Mouse (Mus musculus): ENCODE measurements around the gene Scyl3. TPM values are rescaled to one million over a fixed set of nuclear protein-coding genes. Genes with fewer than 3 reads are reported as not detected.
A peak's percentile ranks its signal among the peaks of the same experiment; 100 is the strongest.

Scyl3 gene
- polyA plus RNA-seq (2014; fragmentation: Nextera tagmentation; extraction: Ambion mirVana): 9.9 and 17.5 TPM in 2 replicates

DNA sequence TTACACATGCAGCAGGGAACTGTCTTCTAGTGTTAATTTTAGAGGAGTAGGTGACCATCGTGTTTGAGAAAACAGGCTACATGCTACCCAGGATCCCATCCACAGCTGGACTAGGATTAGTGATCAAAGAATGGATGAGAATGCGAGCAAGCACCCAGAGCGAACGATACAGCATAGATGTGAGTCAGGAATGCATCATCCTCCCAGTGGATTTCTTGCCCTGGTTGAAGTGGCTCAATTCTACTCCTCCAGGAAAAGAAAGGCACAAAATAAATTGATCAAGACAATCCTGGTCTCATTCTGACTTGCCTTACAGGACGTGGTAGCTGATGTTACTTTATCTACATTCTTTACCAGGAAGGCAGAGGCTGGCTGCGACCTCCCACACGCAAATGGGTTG, at the start of gene Scyl3:
Scyl3 (plus strand) TSS at position 255 of the 400 bp plus-strand sequence.
- no peak for ATAC-seq (ENCODE audit: low FRiP score, low TSS enrichment)
- Histone ChIP-seq H3K9me3 (ENCODE audit: control insufficient read depth, low read length) (no peaks in the 10 kb centered on the region), H3K4me2 (replicated peaks; ENCODE audit: low read depth, low read length) (peak within 1 kb of the TSS; percentile 63), H3K9ac (ENCODE audit: low read depth, low read length) (peak within 1 kb of the TSS; percentile 93), H3K36me3 (ENCODE audit: control insufficient read depth, insufficient read depth, low read length) (peaks cover 4% of the 10 kb centered on the region; the same call in 1 of the 2 replicates), H3K4me3 (ENCODE audit: low read length) (peak within 1 kb of the TSS; percentile 96), H3K27me3 (ENCODE audit: control insufficient read depth, insufficient read depth, low read length) (no peaks in the 10 kb centered on the region), H3K27ac (ENCODE audit: low read depth, low read length) (peak within 1 kb of the TSS; percentile 52; the same call in 1 of the 2 replicates), H3K4me1 (ENCODE audit: control insufficient read depth, insufficient read depth, low read length) (peaks cover 8% of the 10 kb centered on the region; the same call in 1 of the 2 replicates)
- WGBS: 73% methylated on average over 7 of the region's 7 CpGs

DNA sequence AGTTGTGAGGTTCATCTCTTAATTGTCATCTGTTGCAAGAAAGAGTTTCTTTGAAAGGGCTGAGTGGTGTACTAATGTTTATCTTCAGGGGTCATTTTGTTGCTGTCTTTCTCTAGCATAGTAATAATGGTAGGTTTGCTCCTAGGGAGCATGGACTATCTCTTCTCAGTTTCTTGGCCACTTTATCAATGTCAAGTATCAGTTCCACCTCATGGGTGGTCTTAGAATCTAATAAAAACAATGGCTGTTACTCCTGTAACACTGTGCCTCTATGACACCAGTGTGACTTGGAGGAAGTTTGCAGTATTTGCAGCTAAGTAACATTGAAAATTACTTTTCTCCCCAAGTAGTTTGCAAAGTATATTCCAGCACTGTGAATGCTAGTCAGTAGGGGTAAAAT, 39.3 kb upstream of the Scyl3 start:
- no peak overlapping the region for H3K9ac ChIP-seq (ENCODE audit: low read depth, low read length)
- no peak overlapping the region for H3K27ac ChIP-seq (ENCODE audit: low read depth, low read length)
- H3K36me3 ChIP-seq (ENCODE audit: control insufficient read depth, insufficient read depth, low read length): no peaks in the 10 kb centered on the region
- no peaks in the 10 kb centered on the region for H3K9me3 ChIP-seq (ENCODE audit: control insufficient read depth, low read length)
- H3K4me3 ChIP-seq (ENCODE audit: low read length): no peak overlapping the region
- H3K4me1 ChIP-seq (ENCODE audit: control insufficient read depth, insufficient read depth, low read length): no peaks in the 10 kb centered on the region
- H3K27me3 ChIP-seq (ENCODE audit: control insufficient read depth, insufficient read depth, low read length): no peaks in the 10 kb centered on the region
- no peak overlapping the region for H3K4me2 ChIP-seq (replicated peaks; ENCODE audit: low read depth, low read length)
- peak; percentile 75; the same call in 1 of the 2 replicates for ATAC-seq (ENCODE audit: low FRiP score, low TSS enrichment)

DNA sequence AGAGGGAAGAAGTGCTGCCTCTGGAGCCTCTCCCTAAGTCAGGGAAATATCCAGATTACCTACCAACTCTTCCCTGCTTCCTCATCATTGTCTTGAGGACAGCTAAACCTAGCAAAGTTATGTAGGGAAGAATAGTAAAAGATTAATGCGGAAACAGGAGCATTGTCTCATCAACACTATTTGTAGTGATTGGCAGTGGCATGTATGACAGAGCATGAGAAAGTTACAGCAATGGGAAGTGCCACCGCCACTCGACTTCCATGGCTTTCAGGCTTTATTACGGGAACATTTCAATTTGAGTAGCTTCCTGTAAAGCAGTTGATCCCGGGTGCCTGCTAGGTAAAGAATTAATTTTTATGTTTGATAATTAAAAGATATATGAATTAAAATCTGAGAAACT, 35.6 kb upstream of the Scyl3 start:
- no peak overlapping the region for H3K4me2 ChIP-seq (replicated peaks; ENCODE audit: low read depth, low read length)
- H3K27me3 ChIP-seq (ENCODE audit: control insufficient read depth, insufficient read depth, low read length): no peaks in the 10 kb centered on the region
- peaks cover 7% of the 10 kb centered on the region; the same call in 1 of the 2 replicates for H3K4me1 ChIP-seq (ENCODE audit: control insufficient read depth, insufficient read depth, low read length)
- 95% methylated on average over 5 of the region's 5 CpGs for WGBS
- ATAC-seq (ENCODE audit: low FRiP score, low TSS enrichment): no peak
- H3K9ac ChIP-seq (ENCODE audit: low read depth, low read length): no peak overlapping the region
- H3K36me3 ChIP-seq (ENCODE audit: control insufficient read depth, insufficient read depth, low read length): no peaks in the 10 kb centered on the region
- no peak overlapping the region for H3K27ac ChIP-seq (ENCODE audit: low read depth, low read length)
- H3K4me3 ChIP-seq (ENCODE audit: low read length): no peak overlapping the region
- H3K9me3 ChIP-seq (ENCODE audit: control insufficient read depth, low read length): no peaks in the 10 kb centered on the region

DNA sequence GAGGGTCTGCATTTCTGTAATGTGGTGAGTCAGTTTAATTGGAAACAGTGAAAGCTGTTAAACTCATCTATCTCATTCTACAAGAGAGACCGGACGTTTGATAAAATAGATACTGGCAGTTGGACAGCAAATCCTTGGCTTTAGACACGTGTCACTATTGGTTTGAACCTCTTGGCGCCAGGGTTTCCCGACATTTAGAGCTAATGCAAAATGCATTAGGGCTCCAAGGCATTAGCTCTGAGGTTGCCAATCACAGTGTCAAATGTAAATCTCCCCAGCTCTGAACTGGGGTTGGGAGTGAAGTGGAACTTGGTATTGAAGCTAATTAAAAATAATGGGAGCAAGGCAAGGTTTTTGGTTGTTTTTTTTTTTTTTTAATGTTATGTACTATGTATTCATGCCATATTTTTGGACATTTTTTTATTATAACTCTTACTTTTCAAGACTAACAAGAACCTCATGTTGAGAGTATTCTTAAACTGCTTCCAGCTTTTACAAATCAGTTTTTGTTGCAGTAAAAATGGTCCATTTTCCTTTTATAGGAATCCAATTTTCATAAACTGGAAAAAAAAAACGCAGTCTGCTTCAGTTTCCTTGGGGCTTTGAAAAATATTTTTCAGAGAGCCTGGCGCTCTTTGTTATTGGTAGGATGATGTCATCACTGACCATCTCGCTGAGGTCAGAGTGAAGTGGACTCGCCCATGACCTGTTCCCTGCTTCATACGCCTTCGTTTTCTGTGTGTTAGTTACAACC, 34.9 kb upstream of the Scyl3 start:
- Histone ChIP-seq H3K4me2 (replicated peaks; ENCODE audit: low read depth, low read length) (no peak overlapping the region), H3K27ac (ENCODE audit: low read depth, low read length) (no peak overlapping the region), H3K9me3 (ENCODE audit: control insufficient read depth, low read length) (no peaks in the 10 kb centered on the region), H3K4me1 (ENCODE audit: control insufficient read depth, insufficient read depth, low read length) (peaks cover 8% of the 10 kb centered on the region; the same call in 1 of the 2 replicates), H3K27me3 (ENCODE audit: control insufficient read depth, insufficient read depth, low read length) (no peaks in the 10 kb centered on the region), H3K4me3 (ENCODE audit: low read length) (no peak overlapping the region), H3K36me3 (ENCODE audit: control insufficient read depth, insufficient read depth, low read length) (no peaks in the 10 kb centered on the region), H3K9ac (ENCODE audit: low read depth, low read length) (no peak overlapping the region)
- WGBS: 82% methylated on average over 11 of the region's 11 CpGs
- no peak for ATAC-seq (ENCODE audit: low FRiP score, low TSS enrichment)

DNA sequence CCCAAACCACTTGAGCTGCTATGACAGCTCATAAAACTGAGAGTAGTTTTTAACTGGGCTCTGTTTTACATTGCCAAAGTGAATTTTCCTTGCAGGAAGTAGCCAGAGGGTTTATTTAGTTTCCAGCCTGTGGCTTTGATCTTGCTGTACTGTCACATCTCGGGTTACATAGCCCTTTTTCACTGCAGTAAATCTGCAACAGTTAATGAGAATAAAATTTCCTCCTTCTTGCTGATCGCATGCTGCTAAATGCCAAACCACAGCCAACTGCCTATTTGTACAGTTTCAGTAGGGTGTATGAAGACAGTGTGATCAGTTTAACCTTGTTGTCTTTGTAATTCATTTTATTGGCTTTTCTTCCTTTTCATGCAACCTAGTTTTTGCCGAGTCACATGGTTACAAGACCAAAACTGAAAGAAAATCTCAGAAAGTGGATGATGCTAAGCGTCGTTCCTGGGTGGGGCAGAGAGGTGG, 30.6 kb upstream of the Scyl3 start:
- Histone ChIP-seq H3K27me3 (ENCODE audit: control insufficient read depth, insufficient read depth, low read length) (no peaks in the 10 kb centered on the region), H3K36me3 (ENCODE audit: control insufficient read depth, insufficient read depth, low read length) (no peaks in the 10 kb centered on the region), H3K9ac (ENCODE audit: low read depth, low read length) (no peak overlapping the region), H3K4me2 (replicated peaks; ENCODE audit: low read depth, low read length) (no peak overlapping the region), H3K9me3 (ENCODE audit: control insufficient read depth, low read length) (no peaks in the 10 kb centered on the region), H3K4me1 (ENCODE audit: control insufficient read depth, insufficient read depth, low read length) (peaks cover 8% of the 10 kb centered on the region; the same call in 1 of the 2 replicates), H3K4me3 (ENCODE audit: low read length) (no peak overlapping the region), H3K27ac (ENCODE audit: low read depth, low read length) (peak overlapping the region; percentile 26; the same call in 1 of the 2 replicates)
- WGBS: 15% methylated on average over 5 of the region's 5 CpGs
- peak; percentile 92 for ATAC-seq (ENCODE audit: low FRiP score, low TSS enrichment)

DNA sequence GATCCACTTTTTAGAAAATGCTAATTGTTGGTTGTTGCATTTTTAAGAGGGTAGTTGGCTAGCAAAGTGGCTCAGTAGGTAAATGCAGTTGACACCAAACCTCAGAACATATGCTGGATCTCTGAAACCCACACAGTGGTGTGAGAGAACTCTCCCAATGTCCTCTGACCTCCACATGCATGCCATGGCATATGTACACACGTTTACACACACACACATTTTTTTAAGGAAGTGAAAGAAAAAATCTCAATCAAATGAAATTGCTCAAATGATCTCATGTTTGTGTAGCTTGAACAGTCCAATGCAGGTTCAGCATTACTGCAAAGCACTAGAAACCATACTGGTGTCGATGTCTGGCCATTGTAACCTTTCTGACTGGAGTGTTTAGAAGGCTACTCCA, 29.3 kb upstream of the Scyl3 start:
- no peak overlapping the region for H3K4me2 ChIP-seq (replicated peaks; ENCODE audit: low read depth, low read length)
- no peak overlapping the region for H3K27ac ChIP-seq (ENCODE audit: low read depth, low read length)
- no peak for ATAC-seq (ENCODE audit: low FRiP score, low TSS enrichment)
- no peaks in the 10 kb centered on the region for H3K27me3 ChIP-seq (ENCODE audit: control insufficient read depth, insufficient read depth, low read length)
- H3K36me3 ChIP-seq (ENCODE audit: control insufficient read depth, insufficient read depth, low read length): no peaks in the 10 kb centered on the region
- no peak overlapping the region for H3K9ac ChIP-seq (ENCODE audit: low read depth, low read length)
- H3K4me1 ChIP-seq (ENCODE audit: control insufficient read depth, insufficient read depth, low read length): peaks cover 8% of the 10 kb centered on the region; the same call in 1 of the 2 replicates
- no peak overlapping the region for H3K4me3 ChIP-seq (ENCODE audit: low read length)
- H3K9me3 ChIP-seq (ENCODE audit: control insufficient read depth, low read length): no peaks in the 10 kb centered on the region
- WGBS: 94% methylated on average over 2 of the region's 2 CpGs

DNA sequence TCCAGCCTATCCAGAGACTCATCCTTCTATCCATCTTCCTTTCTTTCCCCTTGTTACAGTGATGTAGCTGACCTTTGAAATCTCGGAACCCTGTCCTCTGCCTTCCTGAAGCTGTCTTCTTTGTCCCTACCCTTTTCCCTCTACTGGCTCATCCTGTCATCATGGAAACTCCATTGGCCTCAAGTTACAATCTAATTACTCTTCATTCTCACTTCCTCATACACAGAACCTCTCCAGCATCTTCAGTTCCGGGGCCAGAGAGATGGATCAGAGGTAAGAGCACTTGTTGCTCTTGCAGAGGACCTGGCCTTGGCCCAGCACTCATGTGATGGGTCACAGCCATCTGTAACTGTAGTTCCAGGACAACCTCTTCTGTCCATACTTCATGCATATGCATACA, 28.7 kb upstream of the Scyl3 start:
- H3K4me1 ChIP-seq (ENCODE audit: control insufficient read depth, insufficient read depth, low read length): peaks cover 8% of the 10 kb centered on the region; the same call in 1 of the 2 replicates
- no peaks in the 10 kb centered on the region for H3K9me3 ChIP-seq (ENCODE audit: control insufficient read depth, low read length)
- no peak overlapping the region for H3K4me2 ChIP-seq (replicated peaks; ENCODE audit: low read depth, low read length)
- no peaks in the 10 kb centered on the region for H3K27me3 ChIP-seq (ENCODE audit: control insufficient read depth, insufficient read depth, low read length)
- no peaks in the 10 kb centered on the region for H3K36me3 ChIP-seq (ENCODE audit: control insufficient read depth, insufficient read depth, low read length)
- no peak overlapping the region for H3K27ac ChIP-seq (ENCODE audit: low read depth, low read length)
- no peak overlapping the region for H3K4me3 ChIP-seq (ENCODE audit: low read length)
- no peak overlapping the region for H3K9ac ChIP-seq (ENCODE audit: low read depth, low read length)
- WGBS: 84% methylated on average over 2 of the region's 2 CpGs
- no peak for ATAC-seq (ENCODE audit: low FRiP score, low TSS enrichment)

DNA sequence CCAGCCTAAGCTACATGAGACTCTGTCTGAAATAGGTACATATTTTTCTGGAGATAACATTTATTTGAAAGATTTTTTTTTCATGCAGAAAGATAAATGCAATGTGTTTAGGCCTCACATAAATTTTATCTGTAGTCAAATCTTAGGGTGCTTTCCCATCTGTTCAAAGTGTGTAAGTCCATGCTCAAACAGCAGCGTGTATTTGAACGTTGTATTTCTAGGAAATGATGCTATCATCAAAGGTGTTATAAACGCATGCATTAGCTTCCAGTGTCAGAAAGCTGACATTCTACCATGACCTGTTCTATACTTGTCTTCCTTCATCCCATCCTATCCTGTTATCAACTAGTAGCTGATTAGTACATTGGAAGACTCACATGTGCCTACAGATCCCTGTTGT, 25.5 kb upstream of the Scyl3 start:
- 90% methylated on average over 3 of the region's 3 CpGs for WGBS
- ATAC-seq (ENCODE audit: low FRiP score, low TSS enrichment): no peak
- no peaks in the 10 kb centered on the region for H3K36me3 ChIP-seq (ENCODE audit: control insufficient read depth, insufficient read depth, low read length)
- no peak overlapping the region for H3K4me3 ChIP-seq (ENCODE audit: low read length)
- H3K4me2 ChIP-seq (replicated peaks; ENCODE audit: low read depth, low read length): no peak overlapping the region
- no peak overlapping the region for H3K27ac ChIP-seq (ENCODE audit: low read depth, low read length)
- no peak overlapping the region for H3K9ac ChIP-seq (ENCODE audit: low read depth, low read length)
- no peaks in the 10 kb centered on the region for H3K9me3 ChIP-seq (ENCODE audit: control insufficient read depth, low read length)
- no peaks in the 10 kb centered on the region for H3K27me3 ChIP-seq (ENCODE audit: control insufficient read depth, insufficient read depth, low read length)
- no peaks in the 10 kb centered on the region; the same call in 1 of the 2 replicates for H3K4me1 ChIP-seq (ENCODE audit: control insufficient read depth, insufficient read depth, low read length)

DNA sequence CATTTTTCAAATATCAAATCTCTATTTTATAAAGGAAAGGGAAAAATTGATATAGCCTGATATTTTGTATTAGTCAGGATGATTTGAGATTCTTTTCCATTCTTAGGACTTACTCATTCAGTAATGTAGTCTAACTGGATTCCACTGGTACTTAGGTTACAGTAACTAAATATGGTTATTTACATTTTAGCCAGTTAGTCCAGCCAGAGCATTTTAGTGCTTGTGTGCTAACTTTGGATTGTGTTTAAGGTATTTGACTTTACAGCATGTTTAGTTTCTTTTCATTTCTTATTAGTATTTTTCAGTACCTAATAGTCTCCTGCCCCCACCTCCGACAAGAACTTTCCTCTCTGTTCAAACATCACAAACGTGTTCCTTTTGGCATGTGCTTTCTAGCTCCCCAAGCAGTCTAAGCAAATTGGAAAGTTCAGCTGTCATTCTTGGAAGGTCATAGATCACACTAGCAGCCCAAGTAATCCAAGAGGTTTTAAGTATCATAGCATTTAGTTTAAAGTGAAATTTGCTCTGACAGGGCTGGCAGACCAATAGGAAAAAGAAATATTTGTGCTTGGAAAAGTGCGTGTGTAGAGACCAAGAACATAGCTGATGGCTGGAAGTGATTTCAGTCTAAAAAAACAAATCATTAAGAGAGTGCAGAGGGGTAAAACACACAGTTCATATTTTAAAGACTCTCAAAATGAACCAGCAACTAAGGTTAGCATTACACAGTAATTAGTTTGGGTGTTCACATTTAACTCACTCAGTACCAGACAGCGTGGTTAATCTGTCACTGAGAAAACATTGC, 21.7 kb upstream of the Scyl3 start:
- 20% methylated on average over 4 of the region's 4 CpGs for WGBS
- H3K36me3 ChIP-seq (ENCODE audit: control insufficient read depth, insufficient read depth, low read length): no peaks in the 10 kb centered on the region
- no peak overlapping the region for H3K4me2 ChIP-seq (replicated peaks; ENCODE audit: low read depth, low read length)
- no peak for ATAC-seq (ENCODE audit: low FRiP score, low TSS enrichment)
- H3K4me1 ChIP-seq (ENCODE audit: control insufficient read depth, insufficient read depth, low read length): no peaks in the 10 kb centered on the region
- H3K27me3 ChIP-seq (ENCODE audit: control insufficient read depth, insufficient read depth, low read length): no peaks in the 10 kb centered on the region
- no peaks in the 10 kb centered on the region for H3K9me3 ChIP-seq (ENCODE audit: control insufficient read depth, low read length)
- no peak overlapping the region for H3K4me3 ChIP-seq (ENCODE audit: low read length)
- H3K9ac ChIP-seq (ENCODE audit: low read depth, low read length): no peak overlapping the region
- H3K27ac ChIP-seq (ENCODE audit: low read depth, low read length): no peak overlapping the region
